Mouse (Mus musculus) granulocyte monocyte progenitor cell, adult 5-6 weeks (primary cell): ENCODE measurements around the gene Gpx8. TPM values are rescaled to one million over a fixed set of nuclear protein-coding genes. Genes with fewer than 3 reads are reported as not detected.

Source experiments
- ATAC-seq: replicated peaks from 2 replicates; pipeline ENCODE4 v1.8.0; 2016; ENCODE audit warnings: mild to moderate bottlenecking, moderate TSS enrichment, inconsistent platforms; ENCODE audit not compliant: poor library complexity, severe bottlenecking
- total RNA-seq, 2 experiments: library from RNA; stranded (forward) in 1 of 2; stranded (reverse) in 1 of 2; fragments of 200-712, 200-1000 nt in 1 of 2; fragments of >200 nt in 1 of 2; fragmentation: Nextera tagmentation in 1 of 2; gene quantifications; 2 replicates each; pipeline ENCODE4 v1.2.3; 2014 to 2017

The Gpx8 gene
- total RNA-seq, 2 experiments from 2014 or later = not detected

GRCm38 (mm10) chr13:113031351-113031750 is 14.9 kb downstream of the Gpx8 start:
- no peak for ATAC-seq

DNA sequence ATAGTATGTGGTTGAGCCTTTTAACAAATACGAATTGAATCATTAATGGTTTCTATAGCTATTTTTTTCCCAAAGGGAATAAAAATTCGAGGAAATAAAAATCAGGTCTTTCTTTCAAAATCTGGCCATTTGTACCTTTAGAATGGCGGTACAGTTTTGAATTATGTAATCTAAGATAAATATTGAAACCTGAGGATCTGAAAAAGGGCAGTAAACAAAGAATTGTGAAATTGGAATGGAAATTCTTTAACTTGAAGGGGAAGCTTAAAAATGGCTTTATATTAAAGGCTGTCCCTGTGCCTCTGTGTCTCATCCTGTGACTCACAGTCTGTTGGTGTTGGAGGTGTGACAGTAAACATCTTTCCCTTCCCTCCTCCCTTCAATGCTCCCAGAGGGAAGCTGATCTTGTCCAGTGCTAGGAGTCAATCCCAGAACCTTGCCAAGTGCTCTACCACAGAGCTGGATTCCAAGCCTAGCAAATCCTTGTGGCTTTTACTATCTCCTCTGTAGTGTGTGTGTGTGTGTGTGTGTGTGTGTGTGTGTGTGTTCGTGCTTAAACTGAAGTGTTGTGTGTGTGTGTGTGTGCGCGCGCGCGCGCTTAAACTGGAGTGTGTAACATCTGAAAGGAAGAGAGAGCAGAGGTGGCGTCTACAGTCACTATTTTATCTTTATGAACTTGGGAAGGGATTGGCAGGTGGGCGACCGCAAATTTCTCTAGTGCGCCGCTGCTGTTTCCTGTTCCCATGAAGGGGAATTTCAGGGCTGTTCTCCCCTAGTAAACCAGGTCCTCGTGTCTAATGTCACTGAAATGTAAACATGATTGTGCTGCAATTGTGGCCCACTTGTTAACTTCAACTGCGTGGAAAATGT is 22.7 kb downstream of the Gpx8 start:
- no peak; the same call in 1 of the 2 replicates for ATAC-seq

GRCm38 (mm10) chr13:113022467-113022866 is 23.7 kb downstream of the Gpx8 start:
- no peak for ATAC-seq

DNA sequence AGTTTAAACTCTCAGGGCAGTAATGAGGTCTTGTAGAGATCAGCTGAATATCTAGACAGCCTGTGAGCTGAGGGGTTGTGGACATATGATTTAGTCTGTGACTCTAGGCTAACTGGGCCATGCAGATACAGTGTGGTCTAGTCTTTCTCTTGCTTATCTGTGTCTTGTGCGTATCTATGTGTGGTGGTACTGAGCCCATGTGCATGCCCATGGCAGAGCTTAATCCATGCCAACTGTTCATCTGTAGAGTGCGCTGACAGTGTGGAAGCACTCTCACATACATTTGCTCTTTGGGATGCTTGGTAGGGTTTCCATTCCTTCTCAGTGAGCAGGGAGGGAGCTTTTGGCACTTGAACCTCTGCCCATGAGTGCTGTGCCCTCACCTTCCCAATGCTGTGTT is 24.7 kb downstream of the Gpx8 start:
- ATAC-seq = no peak

- peak; percentile 69 for ATAC-seq
These were observed 32.8 kb downstream of the Gpx8 start for GRCm38 (mm10) chr13:113013174-113013953.

DNA sequence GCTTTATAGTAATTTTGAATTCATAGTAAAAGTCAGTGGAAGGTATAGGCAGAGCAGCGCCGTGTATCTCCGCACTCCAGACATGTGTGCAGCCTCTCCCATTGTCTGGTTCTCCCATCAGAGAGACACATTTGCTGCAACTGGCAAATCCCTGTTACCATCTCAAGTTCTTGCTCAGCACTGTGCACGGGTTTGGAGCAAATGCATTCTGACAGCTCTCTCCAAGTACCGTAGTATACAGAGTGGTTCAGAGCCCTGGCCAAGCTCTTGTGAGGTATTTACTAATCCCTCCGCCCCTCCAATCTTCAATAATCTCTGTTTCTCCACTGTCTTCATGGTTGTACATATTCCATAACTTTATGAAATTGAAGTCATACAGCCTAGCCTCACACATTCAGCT is 33.5 kb downstream of the Gpx8 start:
- ATAC-seq = no peak

DNA sequence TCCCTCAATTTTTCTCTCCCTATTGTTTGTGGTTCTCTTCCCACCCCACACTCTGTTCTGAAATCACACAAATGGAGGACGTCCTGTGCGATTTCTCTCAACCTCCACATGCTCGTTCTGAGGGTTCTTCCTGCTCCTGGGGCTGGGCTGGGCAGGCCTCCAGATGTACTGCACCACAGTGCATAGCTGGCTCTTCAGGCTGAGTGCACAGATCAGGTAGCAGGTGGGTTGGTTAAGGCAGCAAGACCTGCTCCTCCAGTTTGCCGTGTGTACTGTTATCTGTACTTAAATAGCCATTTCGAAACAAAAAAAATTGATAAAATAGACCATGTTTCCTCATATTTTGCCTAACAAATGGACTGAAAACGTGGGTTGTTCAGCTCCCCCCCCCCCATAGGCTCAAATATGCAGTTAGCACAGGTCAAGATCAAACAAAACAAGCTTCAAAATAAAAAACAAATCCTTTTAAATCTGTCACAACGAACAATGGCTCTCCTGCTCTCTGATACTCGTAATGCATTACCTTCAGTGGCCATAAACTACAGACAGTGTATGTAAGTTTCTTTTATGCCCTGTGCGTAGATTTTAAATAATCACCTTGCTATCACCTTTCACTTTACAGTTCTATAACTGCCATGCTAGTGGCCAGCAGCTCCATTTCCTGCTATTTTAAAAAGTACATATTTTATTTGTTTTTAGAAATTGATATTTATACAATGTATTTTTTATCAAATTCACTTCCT is 45.5 kb downstream of the Gpx8 start:
- ATAC-seq = no peak

DNA sequence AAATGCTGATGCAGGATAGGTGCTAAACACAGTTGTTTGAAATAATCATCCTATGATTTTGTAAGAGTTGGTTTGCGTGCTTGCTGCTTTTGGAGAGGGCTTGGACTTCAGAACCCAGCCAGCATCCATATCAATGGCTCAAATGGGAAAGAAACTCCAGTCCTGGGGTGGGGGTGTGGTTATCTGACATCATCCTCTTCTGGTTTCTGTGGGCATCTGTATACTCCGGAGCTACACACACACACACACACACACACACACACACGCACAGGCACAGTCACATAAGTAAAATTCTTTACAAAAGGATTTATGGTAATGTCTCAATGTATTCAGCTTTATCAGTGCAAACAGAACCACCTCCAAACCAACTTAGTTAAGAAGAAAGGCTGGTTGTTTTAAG is 46.1 kb downstream of the Gpx8 start:
- ATAC-seq = no peak

GRCm38 (mm10) chr13:112998427-112999201 is 47.6 kb downstream of the Gpx8 start:
- ATAC-seq = peak; percentile 38

DNA sequence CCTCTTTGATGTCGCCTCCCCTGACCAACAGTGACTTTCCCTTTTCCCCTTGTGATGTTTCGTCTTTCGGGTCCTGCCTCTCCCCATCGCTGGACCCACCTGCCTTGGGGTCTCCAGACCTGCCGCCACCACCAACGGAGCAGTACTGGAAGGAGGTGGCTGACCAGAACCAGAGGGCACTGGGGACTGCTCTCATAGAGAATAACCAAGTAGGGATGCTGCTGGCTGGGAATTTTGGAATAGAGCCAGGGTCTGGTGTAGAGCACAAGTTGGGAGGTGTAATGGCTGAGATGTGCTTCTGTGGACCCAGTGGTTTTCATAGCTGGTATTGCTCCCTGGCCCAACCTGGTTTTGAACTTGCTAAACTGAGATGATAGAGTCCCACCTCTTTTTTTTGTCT is 48.8 kb downstream of the Gpx8 start:
- ATAC-seq = no peak

GRCm38 (mm10) chr13:112996407-112996806 is 49.8 kb downstream of the Gpx8 start:
- peak; percentile 47 for ATAC-seq

DNA sequence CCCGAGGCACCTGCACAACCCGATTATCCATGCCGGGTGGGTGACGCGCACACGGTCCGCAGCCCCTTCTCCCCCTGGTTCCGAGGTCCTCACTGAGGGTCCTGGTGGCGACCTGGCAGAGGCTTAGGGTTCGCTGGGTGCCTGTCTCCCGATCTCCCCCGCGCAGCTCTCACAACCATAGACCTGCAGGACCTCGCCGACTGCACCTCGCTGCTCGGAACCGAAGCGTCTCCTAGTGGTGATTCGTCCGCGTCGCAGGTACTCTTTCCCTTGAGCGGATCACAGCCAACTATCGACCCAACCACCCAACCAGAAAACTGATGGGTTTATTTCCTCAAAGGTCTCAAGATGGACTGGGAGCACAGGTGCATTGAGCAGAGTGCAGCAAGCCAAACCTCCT is 52.0 kb downstream of the Gpx8 start:
- ATAC-seq = peak; percentile 32

GRCm38 (mm10) chr13:112993531-112994152 is 52.6 kb downstream of the Gpx8 start, which contains the start of gene Mcidas:
Gene Mcidas, plus strand, starts transcription at chr13:112993845.
- peak; percentile 4; the same call in 1 of the 2 replicates for ATAC-seq

Other genes with a start within 250 kb of the Gpx8 start
- gene Plpp1, start 245.6 kb downstream of the Gpx8 start, total RNA-seq (2014; fragmentation: Nextera tagmentation) = not detected in 2 replicates
- gene Plpp1, start 245.6 kb downstream of the Gpx8 start, total RNA-seq (2017) = not detected in 2 replicates
- 37.9 and 50.1 TPM in 2 replicates for gene Mtrex, start 119.0 kb downstream of the Gpx8 start, total RNA-seq (2014; fragmentation: Nextera tagmentation)
- 72.6 and 84.6 TPM in 2 replicates for gene Mtrex, start 119.0 kb downstream of the Gpx8 start, total RNA-seq (2017)
- 14.8 and 16.9 TPM in 2 replicates for gene Dhx29, start 119.0 kb downstream of the Gpx8 start, total RNA-seq (2014; fragmentation: Nextera tagmentation)
- gene Dhx29, start 119.0 kb downstream of the Gpx8 start, total RNA-seq (2017) = 25.6 and 29.3 TPM in 2 replicates
- gene Ccno, start 58.6 kb downstream of the Gpx8 start, total RNA-seq (2014; fragmentation: Nextera tagmentation) = 1.7 TPM in 1 of 2 replicates, not detected in the other
- 1.3 and 6.3 TPM in 2 replicates for gene Ccno, start 58.6 kb downstream of the Gpx8 start, total RNA-seq (2017)
- gene Mcidas, start 52.6 kb downstream of the Gpx8 start, total RNA-seq (2014; fragmentation: Nextera tagmentation) = not detected in 2 replicates
- not detected in 2 replicates for gene Mcidas, start 52.6 kb downstream of the Gpx8 start, total RNA-seq (2017)
- gene Cdc20b, start 11.3 kb downstream of the Gpx8 start, total RNA-seq (2014; fragmentation: Nextera tagmentation) = not detected in 2 replicates
- gene Cdc20b, start 11.3 kb downstream of the Gpx8 start, total RNA-seq (2017) = not detected in 2 replicates
- gene Gzma, start 54.6 kb upstream of the Gpx8 start, total RNA-seq (2014; fragmentation: Nextera tagmentation) = not detected in 2 replicates
- 3.3 TPM in 1 of 2 replicates, not detected in the other for gene Gzma, start 54.6 kb upstream of the Gpx8 start, total RNA-seq (2017)
- gene Esm1, start 163.2 kb upstream of the Gpx8 start, total RNA-seq (2014; fragmentation: Nextera tagmentation) = not detected in 2 replicates
- gene Esm1, start 163.2 kb upstream of the Gpx8 start, total RNA-seq (2017) = not detected in 2 replicates
- not detected in 2 replicates for gene Gzmk, start 179.5 kb upstream of the Gpx8 start, total RNA-seq (2014; fragmentation: Nextera tagmentation)
- not detected in 2 replicates for gene Gzmk, start 179.5 kb upstream of the Gpx8 start, total RNA-seq (2017)
- not detected in 2 replicates for gene BC067074, start 246.7 kb upstream of the Gpx8 start, total RNA-seq (2014; fragmentation: Nextera tagmentation)
- not detected in 2 replicates for gene BC067074, start 246.7 kb upstream of the Gpx8 start, total RNA-seq (2017)